Mouse (Mus musculus) cerebellum, postnatal 4 days (tissue): ENCODE results near the gene Gm10945.
A peak's percentile ranks its signal among the peaks of the same experiment; 100 is the strongest.

ENCODE experiments used
- DNase-seq, 2 experiments: peaks; one replicate each; pipeline ENCODE4 v3.0.0; 2022; ENCODE audit warnings: low spot score in 2 of 2, mixed read lengths in 1 of 2

Gene Gm10945

DNA sequence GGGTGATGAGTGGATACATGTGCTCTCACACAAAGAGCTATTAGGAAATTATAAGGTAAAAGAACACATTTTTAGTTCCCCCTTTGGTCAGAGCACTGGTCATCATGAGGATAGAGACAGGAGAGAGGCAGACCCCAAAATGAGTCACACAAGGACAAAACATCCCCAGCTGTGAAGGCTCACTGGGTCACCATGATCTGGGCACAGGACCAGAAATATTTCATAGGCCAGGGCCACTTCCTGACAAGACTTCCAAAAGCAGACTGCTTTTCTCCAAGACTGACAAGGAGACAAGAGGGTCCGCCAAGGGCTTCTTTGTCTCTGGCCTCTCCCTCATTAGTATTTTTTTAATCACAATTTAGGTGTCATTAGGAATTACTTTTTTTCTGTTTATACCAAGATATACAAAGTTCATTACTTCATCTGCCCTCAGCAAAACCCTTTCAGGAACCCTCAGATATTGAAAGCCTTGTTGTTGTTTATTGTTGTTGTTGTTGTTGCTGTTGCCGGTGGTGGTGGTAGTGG is at the start of gene Gm10945:
TSS of gene Gm10945 (minus strand) at position 475 of the 525 bp plus-strand sequence.
- DNase-seq, result no peak

DNA sequence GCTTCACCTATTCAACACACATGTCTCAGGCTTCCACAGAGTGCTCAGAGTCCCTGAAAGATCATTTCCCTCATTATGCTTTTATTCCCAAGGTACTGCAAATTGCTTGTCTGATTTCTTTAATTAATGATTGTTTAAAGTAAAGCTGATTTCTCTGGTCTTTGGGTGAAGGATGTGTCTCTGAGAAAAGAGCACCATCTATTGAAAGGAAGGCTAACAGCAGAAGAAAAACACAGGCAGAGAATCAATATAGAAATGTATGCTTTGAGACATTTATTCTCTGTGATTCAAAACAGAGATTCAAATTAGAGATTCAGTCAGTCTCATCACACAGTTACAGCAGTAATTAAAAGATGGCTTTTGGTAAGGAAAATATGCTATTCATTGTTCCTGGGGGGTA is 28.7 kb upstream of the Gm10945 start:
- DNase-seq, result no peak

DNA sequence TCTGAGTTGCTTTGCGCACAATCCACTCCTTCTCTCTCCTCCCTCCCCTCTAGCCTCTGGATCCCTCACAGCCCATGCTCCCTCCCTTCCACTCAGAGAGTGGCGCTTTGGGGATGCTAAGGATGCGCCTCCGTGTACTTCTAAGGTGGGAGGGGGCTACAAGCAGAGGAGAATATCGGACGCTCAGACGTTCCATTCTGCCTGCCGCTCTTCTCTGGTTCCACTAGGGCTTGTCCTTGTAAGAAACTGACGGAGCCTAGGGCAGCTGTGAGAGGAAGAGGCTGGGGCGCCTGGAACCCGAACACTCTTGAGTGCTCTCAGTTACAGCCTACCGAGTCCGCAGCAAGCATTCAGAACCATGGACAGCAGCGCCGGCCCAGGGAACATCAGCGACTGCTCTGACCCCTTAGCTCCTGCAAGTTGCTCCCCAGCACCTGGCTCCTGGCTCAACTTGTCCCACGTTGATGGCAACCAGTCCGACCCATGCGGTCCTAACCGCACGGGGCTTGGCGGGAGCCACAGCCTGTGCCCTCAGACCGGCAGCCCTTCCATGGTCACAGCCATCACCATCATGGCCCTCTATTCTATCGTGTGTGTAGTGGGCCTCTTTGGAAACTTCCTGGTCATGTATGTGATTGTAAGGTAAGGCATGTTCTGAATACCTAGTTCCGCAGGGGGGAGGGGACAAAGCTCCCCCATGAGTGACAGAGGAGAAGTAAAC is 27.1 kb upstream of the Gm10945 start:
- DNase-seq, result peak; percentile 19 to 20

DNA sequence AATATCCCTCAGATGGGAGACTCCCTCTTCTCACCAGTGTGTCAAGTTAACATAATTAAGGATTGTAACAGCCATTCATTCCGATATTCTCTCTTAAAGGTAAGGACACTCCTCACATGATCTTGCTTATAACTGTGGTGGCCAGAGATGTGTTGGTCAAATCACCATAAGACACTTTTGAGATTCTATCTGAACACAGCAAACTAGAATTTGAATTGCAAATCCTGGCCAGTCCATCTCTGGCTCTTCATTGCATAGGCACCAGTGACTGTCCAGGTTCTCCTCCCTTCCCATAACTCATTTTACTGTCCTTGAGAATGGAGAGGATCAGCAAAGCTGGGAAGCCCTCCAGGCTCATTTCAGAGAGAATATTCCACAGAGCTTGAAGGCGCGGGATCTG is 3.4 kb downstream of the Gm10945 start, which contains the start of gene Oprm1:
TSS of gene Oprm1 (plus strand) at position 301 of the 400 bp plus-strand sequence.
- no peak for DNase-seq

DNA sequence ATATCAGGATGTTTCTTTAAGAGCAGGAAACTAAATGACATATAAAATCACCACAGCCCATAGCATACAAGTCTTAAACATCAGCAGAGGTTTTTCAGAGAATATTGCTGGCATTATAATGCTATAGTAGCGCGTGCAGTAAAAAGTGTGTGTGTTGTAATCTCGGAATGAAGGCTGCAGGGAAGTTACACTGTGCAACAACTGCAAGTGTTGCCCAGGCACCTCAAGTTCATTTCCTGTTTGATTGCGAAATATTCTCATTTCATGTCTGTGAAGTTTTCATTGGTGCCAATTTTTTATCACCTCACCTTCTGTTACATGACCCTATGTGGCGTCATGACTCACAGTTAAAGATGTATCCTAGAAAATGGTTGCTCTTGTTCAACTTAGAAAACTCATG is 8.2 kb downstream of the Gm10945 start:
- DNase-seq, result no peak

DNA sequence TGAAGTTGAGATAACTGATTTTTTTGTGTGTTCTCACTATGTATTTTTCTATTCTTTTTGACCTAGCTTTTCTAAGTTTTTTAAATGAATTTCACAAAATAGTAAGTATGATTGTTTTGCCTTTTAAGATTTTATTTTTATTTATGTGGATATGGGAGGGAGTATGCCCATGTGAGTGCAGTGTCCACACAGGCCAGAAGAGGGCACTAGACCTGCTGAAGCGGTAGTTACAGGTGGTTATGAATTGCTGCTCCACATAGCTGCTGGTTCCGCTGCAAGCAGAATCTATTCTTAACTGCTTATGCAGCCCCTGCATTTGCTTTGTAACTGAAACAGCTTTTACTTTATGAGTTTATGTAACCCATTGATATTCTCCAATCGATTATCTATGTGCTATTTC is 33.1 kb downstream of the Gm10945 start:
- DNase-seq, result no peak

DNA sequence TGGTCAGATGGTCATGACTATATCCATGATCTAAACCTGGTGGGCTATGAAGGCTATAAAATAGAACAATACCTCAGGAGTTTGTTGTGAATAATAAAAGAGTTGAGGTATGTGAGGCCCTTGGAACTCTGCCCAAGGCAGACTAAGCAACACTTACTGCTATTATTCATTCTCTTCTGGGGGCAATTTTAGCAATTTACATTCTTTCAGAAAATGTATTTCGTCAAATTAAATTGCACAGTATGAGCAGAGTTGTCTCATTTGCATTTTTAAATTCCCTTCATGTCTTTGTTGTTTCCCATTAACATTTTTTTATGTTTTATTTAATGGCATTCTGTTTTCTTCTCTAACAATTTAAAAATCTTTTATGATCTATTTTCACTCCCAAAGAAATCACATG is 37.8 kb downstream of the Gm10945 start:
- no peak for DNase-seq

DNA sequence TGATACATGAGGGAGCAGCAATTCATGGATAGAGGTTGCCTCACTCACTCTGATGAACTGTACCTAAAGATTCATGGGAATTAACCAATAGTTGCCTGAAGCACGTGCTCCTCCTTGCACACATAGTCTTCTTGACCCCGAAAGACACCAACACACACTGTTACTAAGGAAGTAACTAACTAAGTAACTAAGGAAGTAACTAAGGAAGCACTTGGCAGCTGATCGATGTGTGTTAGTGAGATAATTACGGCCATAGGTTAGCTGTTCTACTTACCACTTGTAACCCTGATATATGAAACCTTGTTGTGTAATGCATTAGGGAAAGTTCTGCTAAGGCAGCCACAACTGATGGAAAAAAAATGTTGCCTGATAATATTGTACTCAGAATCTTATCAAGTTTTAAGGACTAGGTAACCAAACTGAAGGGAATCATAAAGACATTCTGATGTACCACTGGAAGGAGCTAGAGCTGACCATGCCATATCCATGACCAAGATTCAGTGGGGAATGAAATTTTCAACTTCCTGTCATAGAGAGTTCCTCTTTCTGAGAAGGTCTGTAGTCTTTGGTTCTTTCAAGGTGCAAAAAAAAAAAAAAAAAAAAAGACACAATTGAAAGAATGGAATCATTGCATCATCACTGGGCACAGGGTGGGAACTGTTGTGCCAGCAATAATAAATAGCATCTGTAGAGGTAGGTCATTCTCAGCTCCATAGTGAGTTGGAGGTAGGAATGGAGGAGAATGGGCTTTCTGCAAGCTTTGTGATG is 44.2 kb downstream of the Gm10945 start:
- DNase-seq, result no peak

DNA sequence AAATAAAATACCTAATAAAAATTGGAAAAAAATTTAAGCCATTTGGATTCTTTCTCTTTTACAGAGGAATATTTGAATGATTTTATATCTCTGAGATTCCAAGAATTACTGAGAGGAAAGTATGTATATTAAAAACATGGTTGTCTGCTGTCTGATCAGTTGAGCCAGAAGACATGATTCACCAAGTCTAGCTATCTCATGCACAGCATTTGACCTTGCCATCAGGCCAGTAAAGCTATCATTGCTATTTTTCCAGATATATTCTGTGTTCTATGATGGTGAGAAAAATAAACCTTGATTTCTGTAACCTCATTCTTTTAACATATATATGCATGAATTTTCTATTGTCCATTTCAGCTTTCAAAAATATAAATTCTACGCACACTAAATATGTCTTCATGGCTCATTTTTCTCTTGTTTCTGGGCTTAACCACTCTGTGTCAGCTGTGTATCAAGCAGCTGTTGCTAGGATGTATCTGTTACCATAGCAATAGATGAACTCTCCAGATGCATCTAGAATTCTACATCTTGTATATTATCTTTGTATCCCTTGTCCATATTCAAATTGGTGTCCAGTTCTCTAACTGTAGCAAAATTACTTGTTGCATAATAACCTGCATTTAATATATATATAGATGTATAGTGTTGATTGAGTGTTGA is 56.2 kb downstream of the Gm10945 start:
- DNase-seq, result no peak

DNA sequence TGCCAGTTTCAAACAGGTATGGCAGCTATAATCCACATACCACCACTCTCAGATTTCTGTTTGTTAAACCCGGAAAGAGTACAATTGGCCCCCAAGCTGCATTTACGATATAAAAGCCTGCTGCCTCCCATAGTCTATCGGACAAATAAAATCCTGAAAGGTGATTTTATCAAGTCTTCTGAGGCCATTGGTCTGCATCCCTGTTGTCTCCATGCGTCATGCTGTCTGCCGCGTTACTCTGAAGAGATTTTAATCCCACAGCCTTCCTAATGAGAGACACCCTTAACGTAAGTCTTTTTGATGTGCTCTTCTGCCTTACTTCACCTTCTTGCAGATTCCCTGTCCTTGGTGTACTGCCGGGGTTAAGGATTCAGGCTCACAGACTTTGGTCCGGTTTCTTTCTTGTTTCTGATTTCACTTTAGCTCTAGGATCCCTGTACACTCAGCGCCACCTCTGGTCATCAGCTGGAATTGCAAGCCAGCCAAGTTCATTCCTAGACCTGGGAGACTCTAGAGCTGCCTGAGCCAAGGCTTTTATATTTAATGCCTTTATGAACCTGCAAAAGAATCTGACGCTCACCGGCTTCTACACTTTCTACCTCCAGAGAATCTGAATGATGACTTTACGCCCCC is 67.2 kb downstream of the Gm10945 start:
- peak; percentile 36 to 54 for DNase-seq
